Mouse (Mus musculus): ENCODE data around the gene 4931406P16Rik. TPM values are rescaled to one million over a fixed set of nuclear protein-coding genes. Genes with fewer than 3 reads are reported as not detected.
"Not testable (repeated sequence)": the region's sequence is repeated elsewhere in the genome, so short reads cannot be mapped to it uniquely, and the experiment has no call there.

4931406P16Rik gene
- polyA plus RNA-seq, 1 experiment, result 31.4 TPM

DNA sequence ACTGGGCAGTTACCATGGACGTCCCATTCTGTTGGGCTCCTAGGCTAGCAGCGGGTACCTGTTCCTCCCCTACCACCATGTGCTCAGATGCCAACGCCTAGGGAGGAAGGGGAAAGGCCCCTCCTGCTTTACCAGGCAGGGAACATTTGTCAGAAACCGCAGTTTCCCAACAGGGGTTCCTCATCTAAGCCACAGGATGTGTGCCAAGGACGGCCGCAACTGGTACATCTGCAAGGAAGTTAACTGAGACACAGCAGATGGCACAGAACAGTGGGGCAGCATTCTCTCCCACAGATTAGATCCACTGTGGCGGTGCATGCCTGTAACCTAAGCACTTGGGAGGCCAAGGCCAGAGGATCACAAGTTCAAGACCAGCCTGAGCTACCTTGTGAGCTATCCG is 98.7 kb downstream of the 4931406P16Rik start:
- no peak for DNase-seq (ENCODE audit: low spot score)

DNA sequence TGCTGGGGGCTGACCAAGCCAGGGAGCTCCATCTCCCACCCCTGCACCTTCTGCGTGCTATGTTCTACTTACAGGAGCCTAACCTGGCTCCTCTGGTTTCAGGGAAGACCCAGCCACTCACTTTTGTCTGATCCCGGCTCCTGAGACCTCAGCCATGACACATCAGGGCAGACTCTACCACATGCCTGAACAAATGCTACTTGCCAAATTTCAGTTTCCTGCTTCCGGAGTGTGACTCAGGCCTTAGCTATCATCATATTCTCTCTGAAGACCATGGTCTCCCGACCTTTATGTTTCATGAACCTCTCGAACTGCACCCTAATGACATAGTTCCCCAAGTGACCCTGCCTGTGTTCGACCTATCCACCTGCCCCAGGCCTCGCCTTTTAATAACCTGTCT is 100.1 kb downstream of the 4931406P16Rik start:
- no peak for DNase-seq (ENCODE audit: low spot score)

DNA sequence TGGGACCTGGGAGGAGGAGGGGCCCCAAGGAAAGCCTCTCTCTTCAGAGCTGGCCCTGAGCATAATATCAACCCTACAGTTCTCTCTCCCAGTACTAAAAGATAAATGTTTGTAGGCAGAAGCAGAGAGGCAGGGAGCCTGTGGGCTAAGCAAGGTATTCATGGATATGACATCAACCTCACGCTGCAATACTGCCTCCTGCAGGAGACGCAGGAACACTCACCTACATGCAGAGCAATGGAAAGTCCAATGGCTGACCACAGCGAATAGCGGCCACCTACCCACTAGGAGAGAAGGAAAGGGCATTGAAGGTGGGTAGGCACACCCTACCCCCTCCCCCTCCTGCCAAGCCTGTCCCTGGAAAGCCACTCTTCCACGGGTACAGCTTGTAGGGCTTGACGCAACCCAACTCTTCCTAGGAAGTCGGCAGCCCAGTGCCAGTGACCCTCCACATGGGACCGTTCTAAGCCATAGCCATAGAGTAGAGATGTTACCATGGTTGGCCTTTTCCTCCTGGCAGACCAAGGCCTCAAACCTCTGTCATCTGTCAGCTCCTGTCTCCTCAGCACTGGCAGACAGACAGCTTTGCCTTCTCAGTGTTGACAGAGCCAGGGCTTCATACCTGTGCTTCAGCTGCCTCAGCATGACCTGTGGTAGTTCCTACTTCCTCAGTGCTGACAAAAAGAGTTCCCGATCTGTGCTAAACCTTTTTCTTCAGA is 105.2 kb downstream of the 4931406P16Rik start:
- no peak for DNase-seq (ENCODE audit: low spot score)

DNA sequence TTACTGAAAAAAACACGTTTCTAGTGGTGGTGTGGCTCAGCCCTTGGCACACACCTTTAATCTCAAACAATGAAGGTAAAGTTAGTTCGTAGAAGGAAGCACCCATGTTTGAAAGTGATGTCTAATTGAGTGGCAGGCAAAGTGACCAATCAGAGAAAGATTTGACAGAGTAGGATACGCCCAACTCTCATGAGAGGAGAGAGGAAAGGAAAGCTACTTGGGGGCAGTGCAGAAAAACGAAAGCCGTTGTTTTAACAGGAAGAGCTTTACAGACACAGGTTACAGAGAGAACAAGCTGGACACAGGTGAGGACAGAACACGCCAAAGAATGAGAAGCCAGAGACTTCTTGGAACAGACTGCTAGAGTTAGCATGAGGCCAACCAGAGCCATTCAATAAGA is 107.0 kb downstream of the 4931406P16Rik start:
- no peak for DNase-seq (ENCODE audit: low spot score)

DNA sequence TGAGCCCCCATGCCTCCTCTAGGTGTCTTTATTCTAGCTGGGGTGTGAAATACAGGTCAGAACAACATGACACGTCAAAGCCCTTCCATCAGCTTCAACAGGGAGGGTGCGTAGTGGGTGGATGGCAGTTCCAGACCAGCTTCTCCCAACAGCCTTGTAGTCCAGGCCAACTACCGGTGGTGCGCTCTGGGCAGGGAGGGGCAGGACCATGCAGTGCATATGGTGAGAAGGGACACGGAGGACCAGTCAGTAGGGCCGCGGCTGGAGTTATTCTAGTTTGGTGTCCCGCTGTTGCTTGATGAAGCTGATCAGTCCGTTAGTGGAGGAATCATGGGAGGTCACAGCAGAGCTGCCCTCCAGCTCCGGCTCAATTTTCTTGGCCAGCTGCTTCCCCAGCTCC is 111.2 kb downstream of the 4931406P16Rik start:
- DNase-seq (ENCODE audit: low spot score), result not testable (repeated sequence)

DNA sequence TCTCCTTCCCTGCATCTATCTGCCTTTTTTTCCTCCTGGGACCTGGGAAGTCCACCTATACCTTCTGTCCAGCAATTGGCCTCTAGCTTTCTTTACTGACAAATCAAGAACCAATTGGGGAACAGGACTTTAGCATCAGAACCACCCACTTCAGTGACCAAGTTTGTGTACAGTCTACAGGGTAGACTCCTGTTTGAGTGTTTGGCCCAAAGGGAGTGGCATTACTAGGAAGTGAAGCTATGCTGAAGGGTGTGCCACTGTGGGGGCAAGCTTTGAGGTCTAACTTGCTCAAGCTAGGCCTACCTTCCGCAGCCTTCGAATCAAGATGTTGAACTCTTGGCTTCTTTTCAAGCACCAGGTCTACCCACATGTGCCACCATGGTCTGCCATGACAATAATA is 112.5 kb downstream of the 4931406P16Rik start:
- no peak for DNase-seq (ENCODE audit: low spot score)

DNA sequence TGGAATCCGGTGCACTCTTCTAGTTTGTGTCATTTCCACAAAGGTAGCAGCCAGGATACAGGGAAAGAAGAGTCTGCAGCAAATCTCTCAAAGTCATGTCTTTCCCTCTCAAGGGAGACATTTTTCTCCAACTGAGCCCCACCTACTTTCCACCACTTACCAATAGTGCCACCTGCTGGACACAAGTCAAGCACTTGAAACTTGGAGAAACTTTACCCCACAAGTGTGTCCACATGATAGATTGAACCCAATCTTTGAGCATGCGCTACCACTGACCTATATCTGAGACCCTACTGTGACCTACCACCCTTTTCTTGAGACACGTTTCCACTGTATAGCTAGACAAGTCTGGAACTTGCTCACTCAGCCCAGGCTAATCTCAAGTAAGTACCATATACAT is 115.0 kb downstream of the 4931406P16Rik start:
- DNase-seq (ENCODE audit: low spot score), result no peak

DNA sequence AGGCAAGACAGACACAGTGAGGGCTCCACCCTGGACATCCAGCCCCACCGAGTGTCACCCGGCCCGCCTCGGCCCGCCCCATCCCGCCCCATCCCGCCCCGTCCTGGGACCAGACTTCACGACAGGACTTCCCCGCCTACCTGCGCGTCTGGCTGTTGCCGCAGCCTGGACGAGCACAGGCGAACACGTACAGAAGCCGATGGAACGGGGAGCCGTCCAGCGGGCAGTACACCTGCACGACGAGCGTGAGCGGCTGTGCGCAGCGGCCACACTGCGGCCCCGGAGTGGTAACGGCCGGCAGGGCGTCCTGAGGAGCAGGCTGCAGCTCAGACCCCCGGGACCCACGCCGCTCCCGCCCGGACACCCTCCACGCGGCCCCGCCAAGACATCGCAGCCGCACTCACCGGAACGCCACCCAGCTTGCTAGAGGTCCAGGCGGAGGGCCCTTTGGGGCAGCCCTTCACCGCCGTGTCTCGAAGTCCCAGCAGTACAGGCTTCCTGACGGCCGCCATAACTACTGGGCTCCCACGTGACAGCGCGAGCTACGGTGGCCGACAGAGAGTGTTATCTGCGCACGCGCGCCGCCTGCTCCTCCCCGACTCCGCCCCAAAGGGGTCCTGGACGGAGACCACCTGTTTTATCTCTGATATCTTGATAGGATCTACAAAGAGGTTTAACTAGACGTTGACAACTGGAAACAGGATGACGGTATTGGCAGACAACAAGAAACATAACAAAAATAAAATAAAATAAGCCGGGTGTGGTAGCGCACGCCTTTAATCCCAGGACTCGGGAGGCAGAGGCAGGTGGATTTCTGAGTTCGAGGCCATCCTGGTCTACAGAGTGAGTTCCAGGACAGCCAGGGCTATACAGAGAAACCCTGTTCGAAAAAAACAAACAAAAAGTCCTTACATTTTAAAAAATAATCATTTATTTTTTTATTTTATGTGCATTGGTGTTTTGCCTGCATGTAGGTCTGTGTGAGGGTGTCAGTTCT is 116.9 kb downstream of the 4931406P16Rik start, which contains the start of gene Pdcd2l:
Pdcd2l (minus strand) TSS at position 530 of the 997 bp plus-strand sequence.
- DNase-seq (ENCODE audit: low spot score), result peak; percentile 89

DNA sequence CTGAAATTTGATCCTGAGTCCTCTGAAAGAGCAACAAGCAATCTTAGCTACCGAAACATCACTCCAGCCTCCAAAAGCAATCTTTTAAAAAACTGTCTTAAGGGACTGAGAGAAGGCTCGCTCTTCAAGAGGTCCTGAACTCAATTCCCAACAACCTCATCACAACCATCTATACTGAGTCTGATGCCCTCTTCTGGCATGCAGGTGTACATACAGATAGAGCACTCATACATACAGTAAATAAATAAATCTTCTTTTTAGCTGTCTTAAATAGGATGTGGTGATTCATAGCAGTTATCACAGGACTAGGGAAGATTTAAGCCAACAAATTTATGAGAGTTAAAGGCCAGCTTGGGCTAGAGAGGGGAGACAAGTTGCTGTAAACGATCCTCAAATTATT is 117.7 kb downstream of the 4931406P16Rik start:
- no peak for DNase-seq (ENCODE audit: low spot score)

DNA sequence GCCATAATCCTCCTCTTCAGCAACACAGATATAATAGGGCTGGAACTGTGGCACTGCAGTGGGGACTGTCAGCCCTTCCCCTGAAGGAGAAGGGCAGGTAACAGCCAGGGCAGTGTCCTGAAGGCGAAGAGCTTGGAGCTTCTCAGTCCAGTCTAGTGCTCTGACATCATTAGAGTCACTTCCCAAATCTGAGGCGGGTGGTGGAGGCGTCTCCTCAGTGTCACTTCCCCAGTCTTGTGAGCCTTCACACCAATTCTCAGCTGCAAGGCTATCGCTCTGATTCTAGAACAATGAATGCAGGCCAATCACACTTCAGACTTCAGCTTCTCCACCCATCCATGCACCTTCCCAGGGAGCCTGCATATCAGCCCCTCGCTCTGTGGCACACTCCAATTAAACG is 120.5 kb downstream of the 4931406P16Rik start:
- DNase-seq (ENCODE audit: low spot score), result no peak

DNA sequence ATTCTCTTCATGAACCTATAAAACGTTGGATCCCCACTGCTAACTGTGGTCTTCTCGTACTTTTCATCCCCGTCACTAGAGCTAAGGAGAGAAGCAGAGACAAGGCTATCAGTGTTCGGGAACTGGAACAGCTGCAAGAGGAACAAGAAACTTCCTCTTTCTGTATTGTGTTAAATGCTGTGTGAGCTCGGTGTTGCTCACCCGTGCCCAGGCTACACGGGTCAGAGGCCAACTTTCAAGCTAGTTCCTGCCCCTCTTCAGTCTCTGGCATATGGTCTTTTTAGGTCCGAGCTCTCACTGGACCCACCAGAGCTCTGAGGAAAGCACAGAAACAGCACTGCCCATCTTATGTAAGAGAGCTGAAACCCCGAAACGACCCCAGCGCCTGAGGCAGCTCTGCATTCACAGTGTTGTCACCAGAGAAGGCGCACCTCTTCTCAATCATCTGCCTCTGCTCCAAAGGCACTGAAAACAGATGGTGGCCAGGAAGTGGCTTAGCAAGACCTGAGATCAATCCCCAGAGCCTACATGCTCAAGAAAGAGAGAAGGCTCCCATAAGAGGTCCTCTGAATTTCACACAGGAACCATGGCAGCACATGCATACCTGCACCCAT is 123.9 kb downstream of the 4931406P16Rik start:
- DNase-seq (ENCODE audit: low spot score), result no peak

Other genes with a start within 250 kb of the 4931406P16Rik start
- gene Scgb1b30, start 218.1 kb downstream of the 4931406P16Rik start, polyA plus RNA-seq (2012; rRNA removed), result not detected in 2 replicates
- gene Wtip, start 180.3 kb downstream of the 4931406P16Rik start, polyA plus RNA-seq (2012; rRNA removed), result 23.0 and 23.3 TPM in 2 replicates
- 76.1 and 90.3 TPM in 2 replicates for gene Uba2, start 144.0 kb downstream of the 4931406P16Rik start, polyA plus RNA-seq (2012; rRNA removed)
- 34.9 and 44.6 TPM in 2 replicates for gene Pdcd2l, start 116.9 kb downstream of the 4931406P16Rik start, polyA plus RNA-seq (2012; rRNA removed)
- 242 and 345 TPM in 2 replicates for gene Gpi1, start 83.2 kb downstream of the 4931406P16Rik start, polyA plus RNA-seq (2012; rRNA removed)
- gene Gm6096, start 62.5 kb downstream of the 4931406P16Rik start, polyA plus RNA-seq (2012; rRNA removed), result not detected in 2 replicates
- gene Lsm14a, start 79.8 kb upstream of the 4931406P16Rik start, polyA plus RNA-seq (2012; rRNA removed), result 61.6 and 77.2 TPM in 2 replicates